Mouse (Mus musculus): Measurements from ENCODE around the gene Dtd2. TPM values are rescaled to one million over a fixed set of nuclear protein-coding genes. Genes with fewer than 3 reads are reported as not detected.

The Dtd2 gene
- total RNA-seq (2014; fragmentation: Nextera tagmentation) (8.5 and 9.8 TPM in 2 replicates), total RNA-seq (2017) (15.4 and 29.9 TPM in 2 replicates)

- peak; percentile 89 for ATAC-seq (replicated peaks; ENCODE audit: low FRiP score, low TSS enrichment, poor library complexity, severe bottlenecking)
These were observed at the start of gene Dtd2 for GRCm38 (mm10) chr12:52005877-52006632. Dtd2 (minus strand) TSS chr12:52006501.

GRCm38 (mm10) chr12:52049324-52049723 is 43.0 kb upstream of the Dtd2 start:
- ATAC-seq (replicated peaks; ENCODE audit: low FRiP score, low TSS enrichment, poor library complexity, severe bottlenecking) = no peak

GRCm38 (mm10) chr12:52046371-52046770 is 40.1 kb upstream of the Dtd2 start:
- ATAC-seq (replicated peaks; ENCODE audit: low FRiP score, low TSS enrichment, poor library complexity, severe bottlenecking) = no peak

- ATAC-seq (replicated peaks; ENCODE audit: low FRiP score, low TSS enrichment, poor library complexity, severe bottlenecking) = no peak
These were observed 36.6 kb upstream of the Dtd2 start for GRCm38 (mm10) chr12:52042818-52043336.

GRCm38 (mm10) chr12:52038352-52038751 is 32.1 kb upstream of the Dtd2 start:
- peak; percentile 68 for ATAC-seq (replicated peaks; ENCODE audit: low FRiP score, low TSS enrichment, poor library complexity, severe bottlenecking)

GRCm38 (mm10) chr12:52034956-52035355 is 28.7 kb upstream of the Dtd2 start:
- no peak for ATAC-seq (replicated peaks; ENCODE audit: low FRiP score, low TSS enrichment, poor library complexity, severe bottlenecking)

- no peak for ATAC-seq (replicated peaks; ENCODE audit: low FRiP score, low TSS enrichment, poor library complexity, severe bottlenecking)
These were observed 26.0 kb upstream of the Dtd2 start for GRCm38 (mm10) chr12:52032276-52032675.

- ATAC-seq (replicated peaks; ENCODE audit: low FRiP score, low TSS enrichment, poor library complexity, severe bottlenecking) = no peak
These were observed 21.7 kb upstream of the Dtd2 start, which contains the start of gene Gpr33 for GRCm38 (mm10) chr12:52027963-52028362. Gpr33 (minus strand) TSS chr12:52028063.

GRCm38 (mm10) chr12:52014494-52015029 is 8.3 kb upstream of the Dtd2 start:
- no peak for ATAC-seq (replicated peaks; ENCODE audit: low FRiP score, low TSS enrichment, poor library complexity, severe bottlenecking)

- ATAC-seq (replicated peaks; ENCODE audit: low FRiP score, low TSS enrichment, poor library complexity, severe bottlenecking) = no peak
These were observed 7.7 kb upstream of the Dtd2 start for GRCm38 (mm10) chr12:52014044-52014443.

- no peak for ATAC-seq (replicated peaks; ENCODE audit: low FRiP score, low TSS enrichment, poor library complexity, severe bottlenecking)
These were observed 7.0 kb upstream of the Dtd2 start for GRCm38 (mm10) chr12:52013274-52013673.

GRCm38 (mm10) chr12:52012159-52012558 is 5.9 kb upstream of the Dtd2 start:
- ATAC-seq (replicated peaks; ENCODE audit: low FRiP score, low TSS enrichment, poor library complexity, severe bottlenecking) = no peak

- ATAC-seq (replicated peaks; ENCODE audit: low FRiP score, low TSS enrichment, poor library complexity, severe bottlenecking) = no peak
These were observed 4.3 kb upstream of the Dtd2 start for GRCm38 (mm10) chr12:52010630-52010961.

GRCm38 (mm10) chr12:52009928-52010629 is 3.8 kb upstream of the Dtd2 start:
- ATAC-seq (replicated peaks; ENCODE audit: low FRiP score, low TSS enrichment, poor library complexity, severe bottlenecking) = no peak

GRCm38 (mm10) chr12:52006633-52006994 is 313 bp upstream of the Dtd2 start:
- no peak for ATAC-seq (replicated peaks; ENCODE audit: low FRiP score, low TSS enrichment, poor library complexity, severe bottlenecking)

- no peak for ATAC-seq (replicated peaks; ENCODE audit: low FRiP score, low TSS enrichment, poor library complexity, severe bottlenecking)
These were observed 3.6 kb downstream of the Dtd2 start for GRCm38 (mm10) chr12:52002746-52003145.

- ATAC-seq (replicated peaks; ENCODE audit: low FRiP score, low TSS enrichment, poor library complexity, severe bottlenecking) = peak; percentile 52; the same call in 1 of the 2 replicates
These were observed 4.8 kb downstream of the Dtd2 start for GRCm38 (mm10) chr12:52001544-52001943.

- ATAC-seq (replicated peaks; ENCODE audit: low FRiP score, low TSS enrichment, poor library complexity, severe bottlenecking) = peak; percentile 57; the same call in 1 of the 2 replicates
These were observed 7.9 kb downstream of the Dtd2 start for GRCm38 (mm10) chr12:51998366-51998932.

- ATAC-seq (replicated peaks; ENCODE audit: low FRiP score, low TSS enrichment, poor library complexity, severe bottlenecking) = peak; percentile 39; the same call in 1 of the 2 replicates
These were observed 10.4 kb downstream of the Dtd2 start for GRCm38 (mm10) chr12:51995738-51996536.

Data from megakaryocyte-erythroid progenitor cell, adult 5-6 weeks (primary cell).